8 mouse cellular contexts compared by ENCODE assay signal in genomic region chr15:81190630-81191178, GRCm38 (mm10). TPM values are rescaled to one million over a fixed set of nuclear protein-coding genes. Genes with fewer than 3 reads are reported as not detected.
DNase-seq lines count a peak whose midpoint lies in the region; ATAC-seq lines count a peak whose summit lies in the region.

Mrtfa (minus strand) TSS chr15:81190757.

- peak within 1 kb of the TSS; percentile 74 for H3K4me2 ChIP-seq in hindbrain, embryonic 14.5 days (replicated peaks)

- peak within 1 kb of the TSS; percentile 83 for H3K27ac ChIP-seq in hindbrain, embryonic 14.5 days

- peak within 1 kb of the TSS; percentile 72 for H3K4me3 ChIP-seq in hindbrain, embryonic 14.5 days (replicated peaks; ENCODE audit: low read length)

- peak; percentile 100 for ATAC-seq in hindbrain, embryonic 14.5 days (ENCODE audit: low FRiP score)

- peak; percentile 100 for DNase-seq in R1 (ENCODE audit: low read depth, low spot score)
- peak; percentile 99 for DNase-seq in cerebellum, postnatal 25 days
- peak; percentile 97 to 98 for DNase-seq in frontal cortex, postnatal 25 days (ENCODE audit: low spot score in 2 of 2)
- DNase-seq in hindbrain, embryonic 14.5 days (ENCODE audit: low spot score), result peak; percentile 98
- peak; percentile 99 for DNase-seq in layer of hippocampus, postnatal 36 days
- peak; percentile 100 for DNase-seq in lung, postnatal 36 days
- DNase-seq in retina, postnatal 1 day, result peak; percentile 100
- peak; percentile 99 for DNase-seq in urinary bladder, adult 18-20 months (ENCODE audit: low spot score in 2 of 2)

- H3K27me3 ChIP-seq in hindbrain, embryonic 14.5 days (ENCODE audit: control insufficient read depth, insufficient read depth, low read length), result no peaks in the 10 kb centered on the region

- H3K9me3 ChIP-seq in hindbrain, embryonic 14.5 days (ENCODE audit: control insufficient read depth, low read length), result no peaks in the 10 kb centered on the region

- WGBS in hindbrain, embryonic 14.5 days, result under 1% methylated on average over 45 of the region's 48 CpGs

- H3K36me3 ChIP-seq in hindbrain, embryonic 14.5 days (replicated peaks; ENCODE audit: control insufficient read depth, insufficient read depth), result peaks cover 9% of the 10 kb centered on the region; the same call in 1 of the 2 replicates

- H3K4me1 ChIP-seq in hindbrain, embryonic 14.5 days (replicated peaks; ENCODE audit: control insufficient read depth, insufficient read depth, low read length), result peaks cover 20% of the 10 kb centered on the region

- H3K9ac ChIP-seq in hindbrain, embryonic 14.5 days, result peak within 1 kb of the TSS; percentile 84

RNA-seq across cellular contexts. Expression of gene Mrtfa, which starts in this region (rescaled TPM):
- polyA plus RNA-seq in hindbrain, embryonic 14.5 days (2014; fragmentation: Nextera tagmentation; extraction: Ambion mirVana), result 29.0 and 31.5 TPM in 2 replicates
- 100 to 1,000 TPM in 1 of 2 experiments, 10 to 100 TPM in 1; 96.1 to 121 TPM for total RNA-seq in layer of hippocampus, postnatal 36 days (2021)

Comparison
In these comparisons a context has a peak if more than half of its experiments do, and no peak if none do; other contexts are left out.
1. Peak in every context shown above with its lines: DNase-seq, ATAC-seq, H3K4me3 ChIP-seq and H3K27ac ChIP-seq.